In the genomic region with DNA sequence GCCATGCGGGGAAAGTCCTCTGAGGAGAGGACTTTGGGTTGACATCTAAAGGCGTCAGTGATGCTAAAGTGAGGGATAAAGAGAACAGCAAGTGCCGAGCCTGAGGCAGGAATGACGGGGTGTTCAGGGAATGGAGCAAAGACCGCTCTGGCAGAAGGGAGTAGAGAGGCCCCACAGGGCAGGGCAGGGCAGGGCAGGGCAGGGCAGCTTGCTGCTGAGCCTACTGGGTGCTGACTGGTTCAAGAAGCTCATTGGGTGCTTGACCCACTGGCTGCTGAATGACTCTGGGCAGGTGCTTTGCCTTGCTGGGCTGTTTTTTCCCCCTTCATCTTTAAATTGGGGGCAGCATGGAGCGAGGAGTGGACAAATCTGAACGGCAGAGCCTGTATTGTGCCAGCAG, we compare ENCODE assay signal across 25 mouse cellular contexts. TPM values are rescaled to one million over a fixed set of nuclear protein-coding genes. Genes with fewer than 3 reads are reported as not detected.
"Had no signal": no experiment of that assay in that cellular context is flagged by ENCODE, and none has a peak within 500 bp of the region (broad histone marks: within the 10 kb centered on the region; RNA-seq: fewer than 3 reads in every experiment).

No protein-coding gene starts in this region.

- H3K9me3 ChIP-seq: heart, embryonic 13.5 days; heart, embryonic 15.5 days; hindbrain, embryonic 13.5 days; hindbrain, embryonic 15.5 days; limb, embryonic 13.5 days; limb, embryonic 15.5 days; liver, embryonic 12.5 days had no signal

- H3K4me3 ChIP-seq: gastrocnemius, adult 2 months; heart, embryonic 13.5 days; heart, embryonic 15.5 days; hindbrain, embryonic 13.5 days; hindbrain, embryonic 15.5 days; layer of hippocampus, adult 2 months; left cerebral cortex, adult 2 months; limb, embryonic 13.5 days; limb, embryonic 15.5 days; liver, embryonic 12.5 days had no signal

- DNase-seq: gastrocnemius, postnatal 10 days; gastrocnemius, postnatal 25 days; heart, adult 18-20 months; heart, postnatal 14 days; heart, postnatal 36 days; kidney, adult 18-20 months; kidney, adult 8-10 months; kidney, postnatal 10 days; kidney, postnatal 25 days; kidney, postnatal 4 days; left cerebral cortex, postnatal 4 days had no signal

- H3K36me3 ChIP-seq: heart, embryonic 15.5 days had no signal

- H3K4me1 ChIP-seq: limb, embryonic 13.5 days had no signal

- H3K9ac ChIP-seq: heart, embryonic 13.5 days; heart, embryonic 15.5 days; hindbrain, embryonic 13.5 days; hindbrain, embryonic 15.5 days; limb, embryonic 13.5 days; limb, embryonic 15.5 days; liver, embryonic 12.5 days; liver, embryonic 14.5 days had no signal

- ATAC-seq: liver, embryonic 12.5 days had no signal

- H3K27me3 ChIP-seq: heart, embryonic 13.5 days; heart, embryonic 15.5 days; hindbrain, embryonic 13.5 days; hindbrain, embryonic 15.5 days; limb, embryonic 13.5 days; limb, embryonic 15.5 days; liver, embryonic 12.5 days had no signal

- H3K4me2 ChIP-seq: heart, embryonic 11.5 days; heart, embryonic 13.5 days; heart, embryonic 15.5 days; hindbrain, embryonic 13.5 days; hindbrain, embryonic 15.5 days; limb, embryonic 13.5 days; limb, embryonic 15.5 days; liver, embryonic 12.5 days had no signal

- H3K27ac ChIP-seq: gastrocnemius, adult 2 months; heart, embryonic 13.5 days; heart, embryonic 15.5 days; hindbrain, embryonic 13.5 days; hindbrain, embryonic 15.5 days; hindbrain, postnatal 0 days; layer of hippocampus, adult 2 months; left cerebral cortex, adult 2 months; limb, embryonic 13.5 days; limb, embryonic 15.5 days; liver, embryonic 12.5 days; liver, embryonic 14.5 days had no signal

RNA-seq across cellular contexts. Expression of a gene that starts 33.4 kb away (rescaled TPM):
- total RNA-seq: hematopoietic stem cell, adult 5-6 weeks had no signal
